Mouse (Mus musculus): Measurements from ENCODE around the gene Prss44.

Gene Prss44

GRCm38 (mm10) chr9:110833021-110833420, 19.2 kb downstream of the Prss44 start:
- no peak for DNase-seq

GRCm38 (mm10) chr9:110834411-110834810, 20.6 kb downstream of the Prss44 start, which contains the start of gene Prss45:
Gene Prss45 (plus strand): TSS chr9:110834588.
- DNase-seq = no peak

- no peak for DNase-seq
Measured at GRCm38 (mm10) chr9:110834961-110835360, 21.2 kb downstream of the Prss44 start.

GRCm38 (mm10) chr9:110836112-110836511, 22.3 kb downstream of the Prss44 start:
- no peak for DNase-seq

- DNase-seq = no peak
Measured at GRCm38 (mm10) chr9:110840905-110841304, 27.1 kb downstream of the Prss44 start.

GRCm38 (mm10) chr9:110841438-110841837, 27.6 kb downstream of the Prss44 start:
- no peak for DNase-seq

- no peak for DNase-seq
Measured at GRCm38 (mm10) chr9:110844206-110844605, 30.4 kb downstream of the Prss44 start, which contains the start of gene Prss46. Gene Prss46 (plus strand): TSS chr9:110844506.

GRCm38 (mm10) chr9:110849162-110849561, 35.4 kb downstream of the Prss44 start:
- DNase-seq = no peak

GRCm38 (mm10) chr9:110855903-110856302, 42.1 kb downstream of the Prss44 start:
- DNase-seq = no peak

GRCm38 (mm10) chr9:110856920-110857319, 43.1 kb downstream of the Prss44 start:
- no peak for DNase-seq

GRCm38 (mm10) chr9:110857781-110858472, 44.1 kb downstream of the Prss44 start, which contains the start of gene Prss50:
Gene Prss50 (plus strand): TSS chr9:110857967.
- DNase-seq = no peak

GRCm38 (mm10) chr9:110858523-110858922, 44.7 kb downstream of the Prss44 start:
- DNase-seq = no peak

- DNase-seq = no peak
Measured at GRCm38 (mm10) chr9:110858967-110859596, 45.3 kb downstream of the Prss44 start.

- peak; percentile 55 for DNase-seq
Measured at GRCm38 (mm10) chr9:110871030-110871429, 57.2 kb downstream of the Prss44 start.

All from right cerebral cortex, postnatal 25 days (tissue).